Mouse (Mus musculus) stomach, postnatal 0 days (tissue): ENCODE measurements at regions not wholly inside any gene's neighbourhood (a gene's known extent, or its start where the extent isn't known, plus 50 kb on each side); places are given as distances from the start of the nearest gene placed in this dataset.

Experiments
- CTCF ChIP-seq: IDR thresholded peaks from 2 replicates; pipeline ENCODE4 v1.5.1; 2016; ENCODE audit warnings: antibody characterized with exemption, low read depth, mild to moderate bottlenecking, moderate library complexity
- EP300 ChIP-seq: optimal IDR thresholded peaks from 2 replicates; pipeline ENCODE3; 2016; ENCODE audit warnings: antibody characterized with exemption

GRCm38 (mm10) chr12:113275934-113276333, 90.2 kb downstream of the Tmem121 start:
- TF ChIP-seq CTCF (no peak), EP300 (no peak)
